Mouse (Mus musculus): ENCODE data around the gene Plvap.

Plvap gene

DNA sequence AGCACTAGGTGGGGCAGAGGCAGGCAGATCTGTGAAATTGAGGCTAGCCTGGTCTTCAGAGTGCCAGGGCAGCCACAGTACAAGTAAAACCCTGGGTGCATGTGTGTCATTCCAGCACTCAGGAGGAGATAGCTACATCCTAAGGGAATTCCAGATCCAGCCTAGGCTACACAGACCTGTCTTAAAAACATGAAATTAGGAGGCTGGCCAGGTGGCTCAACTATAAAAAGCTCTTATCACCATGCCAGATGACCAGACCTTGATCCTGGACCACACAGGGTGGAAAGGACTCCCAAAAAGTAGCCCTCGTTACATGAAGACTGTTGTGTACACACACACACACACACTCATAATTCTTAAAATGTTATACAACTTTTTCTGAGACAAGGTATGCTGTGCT lies 43.6 kb downstream of the Plvap start:
- DNase-seq (ENCODE audit: extremely low spot score, low read depth, low spot score): no peak

- no peak for DNase-seq (ENCODE audit: extremely low spot score, low read depth, low spot score)
Measured at GRCm38 (mm10) chr8:71467201-71467600, 44.4 kb downstream of the Plvap start.

- DNase-seq (ENCODE audit: extremely low spot score, low read depth, low spot score): no peak
Measured at GRCm38 (mm10) chr8:71466198-71466597, 45.4 kb downstream of the Plvap start.

GRCm38 (mm10) chr8:71465733-71466132 lies 45.8 kb downstream of the Plvap start:
- DNase-seq (ENCODE audit: extremely low spot score, low read depth, low spot score): no peak

DNA sequence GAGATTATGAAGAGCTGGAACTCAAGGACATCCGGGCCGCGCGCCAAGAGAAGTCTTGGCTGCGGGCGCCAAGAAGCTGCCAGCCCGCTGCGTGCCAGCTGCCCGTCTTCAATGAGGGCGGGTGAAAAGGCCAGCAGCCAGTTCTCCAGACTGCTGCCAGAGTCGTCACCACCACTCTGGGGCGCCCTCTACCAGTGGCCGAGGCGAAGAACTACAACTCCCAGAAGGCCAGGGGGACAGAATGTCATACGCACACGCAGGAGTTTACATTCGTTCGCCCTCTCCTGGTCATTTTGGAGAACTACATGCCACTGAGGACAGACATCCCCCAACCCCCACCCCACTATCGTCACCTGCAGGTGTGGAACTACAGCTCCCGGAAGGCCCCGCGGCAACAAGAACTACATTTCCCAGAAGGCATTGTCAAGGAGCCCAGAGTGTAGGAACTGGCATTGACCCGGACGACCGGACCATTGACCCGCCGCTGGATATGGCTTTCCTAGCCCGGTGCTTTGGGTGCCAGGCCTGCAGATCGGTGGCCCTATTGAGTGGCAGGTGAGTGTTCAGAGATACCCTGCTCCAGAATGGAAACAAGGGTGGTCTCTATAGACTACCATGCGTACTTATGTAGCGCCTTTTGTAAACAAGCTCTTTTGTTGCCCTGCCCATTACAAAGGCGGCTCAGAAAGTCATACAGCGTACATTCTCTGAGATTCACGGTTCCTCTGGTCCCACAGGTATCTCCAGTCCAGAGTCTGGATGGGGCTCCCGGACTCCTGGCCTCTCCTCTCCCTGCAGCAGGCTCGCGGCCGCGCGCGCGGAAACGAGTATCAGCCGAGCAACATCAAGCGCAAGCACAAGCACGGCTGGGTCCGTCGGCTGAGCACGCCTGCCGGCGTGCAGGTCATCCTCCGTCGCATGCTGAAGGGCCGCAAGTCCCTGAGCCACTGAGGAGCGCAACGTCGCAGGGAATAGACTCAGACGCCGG lies 46.7 kb downstream of the Plvap start, which contains the start of gene Mrpl34:
Gene Mrpl34 (plus strand): TSS at position 447 of the 988 bp plus-strand sequence.
- peak; percentile 100 for DNase-seq (ENCODE audit: extremely low spot score, low read depth, low spot score)

DNA sequence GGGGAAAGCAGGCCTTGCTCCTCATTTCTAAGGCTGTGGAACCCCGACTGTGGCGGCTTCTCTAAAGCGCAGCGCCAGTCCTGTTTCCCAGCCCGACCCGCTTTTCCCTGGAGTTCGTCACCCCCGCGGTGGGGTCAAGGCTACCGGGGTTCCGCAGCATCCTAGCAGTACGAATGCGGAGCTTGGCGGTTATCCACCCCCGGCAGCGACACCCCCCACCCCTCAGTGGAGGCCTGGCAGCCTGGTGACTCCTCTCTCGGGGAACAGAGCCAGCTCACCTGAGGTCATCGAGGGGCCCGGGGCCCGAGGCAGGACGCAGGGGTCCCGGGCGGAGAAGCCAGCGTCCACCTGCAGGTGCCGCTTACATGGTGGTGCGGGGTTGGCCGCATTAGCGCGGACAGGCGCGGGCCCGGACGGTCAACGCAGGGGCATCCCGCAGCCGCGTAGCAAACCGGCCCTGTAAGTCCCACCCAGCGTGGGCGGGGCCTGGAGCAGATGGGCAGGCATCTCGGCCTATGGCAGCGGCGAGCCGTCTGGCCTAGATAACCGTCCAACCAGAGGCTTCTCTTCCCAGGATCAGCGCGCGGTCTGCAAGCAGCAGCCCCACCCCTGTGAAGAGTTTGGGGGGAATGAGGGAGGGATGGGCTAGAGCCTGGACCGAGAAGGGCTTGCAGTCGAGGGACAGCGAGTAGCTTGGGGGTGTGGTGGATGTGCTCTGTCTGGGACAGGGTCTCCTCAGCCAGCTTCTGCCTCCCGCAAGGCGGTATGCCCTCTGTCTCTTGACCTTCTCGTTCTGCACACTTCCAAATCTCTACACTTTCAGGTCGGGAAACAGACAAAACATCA lies 48.1 kb downstream of the Plvap start, which contains the start of gene Abhd8:
Gene Abhd8 (minus strand): TSS at position 468 of the 846 bp plus-strand sequence.
- DNase-seq (ENCODE audit: extremely low spot score, low read depth, low spot score): no peak

GRCm38 (mm10) chr8:71462786-71463185 lies 48.8 kb downstream of the Plvap start:
- no peak for DNase-seq (ENCODE audit: extremely low spot score, low read depth, low spot score)

GRCm38 (mm10) chr8:71462191-71462590 lies 49.4 kb downstream of the Plvap start:
- no peak for DNase-seq (ENCODE audit: extremely low spot score, low read depth, low spot score)

DNA sequence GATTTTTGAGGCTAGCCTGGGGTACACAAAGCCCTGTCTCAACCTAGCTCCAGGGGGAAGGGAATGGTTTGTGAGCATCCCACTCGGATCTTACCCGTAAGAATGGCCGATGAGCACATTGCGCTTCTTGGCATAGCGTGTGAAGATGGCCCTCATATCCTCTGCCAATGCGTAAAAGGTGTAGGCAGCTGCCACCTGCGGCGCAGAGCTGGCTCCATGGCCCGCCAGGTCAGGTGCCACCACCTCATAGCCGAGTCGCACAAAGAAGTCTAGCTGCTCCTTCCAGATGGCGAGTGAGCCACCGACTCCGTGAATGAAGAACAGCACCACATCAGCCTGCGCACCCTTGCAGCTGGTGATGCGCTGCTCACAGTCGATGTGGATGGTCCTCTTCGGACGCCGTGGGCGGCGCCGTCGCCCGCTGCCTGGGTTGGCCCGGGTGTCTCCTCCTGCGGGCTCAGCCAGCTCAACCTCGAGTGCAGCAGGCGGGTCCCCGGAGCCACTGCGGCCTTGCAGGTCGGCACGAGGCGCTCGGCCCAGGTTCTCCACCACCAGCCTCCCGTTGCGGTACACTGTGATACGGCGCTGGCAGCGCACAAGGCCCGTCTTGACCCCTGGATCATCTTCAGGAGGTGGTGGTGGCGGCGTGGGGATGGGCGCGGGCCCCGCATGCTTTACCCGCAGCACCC lies 50.3 kb downstream of the Plvap start:
- DNase-seq (ENCODE audit: extremely low spot score, low read depth, low spot score): no peak

DNA sequence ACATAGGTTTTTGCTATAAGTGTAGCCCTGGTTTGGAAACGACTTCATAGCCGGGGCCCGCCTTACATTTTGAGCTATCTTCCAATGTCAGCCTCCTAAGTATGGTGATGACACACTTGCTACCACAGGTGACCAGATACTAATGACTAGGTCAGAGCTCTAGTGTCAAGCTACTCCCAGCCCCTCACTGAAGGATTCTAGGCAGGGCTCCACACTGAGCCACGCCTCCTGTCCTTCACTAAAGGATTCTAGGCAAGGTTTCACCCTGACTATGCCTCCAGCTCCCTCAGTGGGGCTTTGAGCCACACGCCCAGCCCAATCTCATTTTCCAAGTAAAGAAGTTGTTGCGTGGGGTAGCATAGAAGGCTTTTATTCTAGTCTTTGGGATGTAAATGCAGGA lies 50.8 kb downstream of the Plvap start:
- no peak for DNase-seq (ENCODE audit: extremely low spot score, low read depth, low spot score)

- DNase-seq (ENCODE audit: extremely low spot score, low read depth, low spot score): no peak
Measured at GRCm38 (mm10) chr8:71457659-71458270, 53.8 kb downstream of the Plvap start.

- no peak for DNase-seq (ENCODE audit: extremely low spot score, low read depth, low spot score)
Measured at GRCm38 (mm10) chr8:71456906-71457305, 54.6 kb downstream of the Plvap start.

DNA sequence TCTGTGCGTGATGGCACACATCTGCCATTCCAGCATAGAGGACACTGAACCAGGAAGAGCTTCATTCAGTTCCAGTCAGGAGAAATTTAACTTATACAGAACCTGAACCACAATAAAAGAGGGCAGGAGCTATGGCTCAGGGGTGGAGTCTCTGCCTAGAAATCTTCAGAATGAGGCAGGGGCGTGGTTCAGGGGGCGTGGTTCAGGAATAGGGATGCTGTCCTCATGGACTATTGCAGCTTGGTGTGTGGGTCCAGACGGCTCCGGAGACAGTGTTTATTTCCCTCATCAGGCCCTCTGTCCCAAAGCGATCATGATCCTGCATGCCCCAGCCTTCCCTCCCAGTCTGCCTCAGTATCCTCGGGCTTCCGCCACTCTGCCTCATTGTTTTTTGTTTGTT lies 56.9 kb downstream of the Plvap start:
- DNase-seq (ENCODE audit: extremely low spot score, low read depth, low spot score): no peak

- no peak for DNase-seq (ENCODE audit: extremely low spot score, low read depth, low spot score)
Measured at GRCm38 (mm10) chr8:71452669-71453068, 58.9 kb downstream of the Plvap start.

GRCm38 (mm10) chr8:71451777-71452176 lies 59.8 kb downstream of the Plvap start:
- DNase-seq (ENCODE audit: extremely low spot score, low read depth, low spot score): no peak

- DNase-seq (ENCODE audit: extremely low spot score, low read depth, low spot score): no peak
Measured at GRCm38 (mm10) chr8:71451337-71451736, 60.2 kb downstream of the Plvap start.

Data from hindlimb bud, embryonic 11.5 days (tissue).